Mouse (Mus musculus): Measurements from ENCODE around the gene Gm10639. TPM values are rescaled to one million over a fixed set of nuclear protein-coding genes. Genes with fewer than 3 reads are reported as not detected.
"Not testable (repeated sequence)": the region's sequence is repeated elsewhere in the genome, so short reads cannot be mapped to it uniquely, and the experiment has no call there.

The Gm10639 gene
- polyA plus RNA-seq, 1 experiment from 2014 or later, result not detected

- not testable (repeated sequence) for H3K27me3 ChIP-seq (ENCODE audit: control insufficient read depth, insufficient read depth, low read length); H3K4me2 ChIP-seq (ENCODE audit: low read length); H3K9ac ChIP-seq (replicated peaks; ENCODE audit: low read length); H3K4me3 ChIP-seq (replicated peaks; ENCODE audit: low read depth, low read length); H3K9me3 ChIP-seq (ENCODE audit: control insufficient read depth, low read length); H3K27ac ChIP-seq (replicated peaks; ENCODE audit: low read depth, low read length); H3K4me1 ChIP-seq (ENCODE audit: control insufficient read depth, insufficient read depth, low read length); H3K36me3 ChIP-seq (ENCODE audit: control insufficient read depth, insufficient read depth, low read length)
- DNase-seq, result peak; percentile 13
- ATAC-seq (ENCODE audit: low FRiP score, low TSS enrichment), result 0 out of 2 replicates have a peak, but pooled peaks have one; percentile 34
Observed at GRCm38 (mm10) chr9:78337050-78337449, 47.3 kb downstream of the Gm10639 start.

DNA sequence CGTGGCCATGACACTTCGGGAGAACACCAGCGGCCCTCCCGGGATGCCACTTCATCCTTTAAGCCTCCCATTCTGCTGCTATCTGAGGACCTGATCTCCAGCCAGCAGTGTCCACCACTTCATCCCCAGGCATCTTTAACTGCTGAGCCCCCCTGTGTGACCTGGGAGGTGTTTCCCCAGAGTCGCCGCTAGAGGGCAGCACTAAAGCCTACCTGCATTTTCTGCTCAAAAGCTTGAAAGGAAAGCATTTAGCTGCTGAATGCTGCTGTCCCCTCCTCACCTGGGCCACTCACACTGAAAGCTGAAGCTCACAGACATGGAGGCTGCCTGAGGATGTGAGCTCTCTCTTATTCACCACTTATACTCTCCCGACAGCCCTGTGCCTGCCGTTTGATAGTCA lies 50.6 kb downstream of the Gm10639 start:
- not testable (repeated sequence) for H3K4me2 ChIP-seq (ENCODE audit: low read length); H3K4me3 ChIP-seq (replicated peaks; ENCODE audit: low read depth, low read length); H3K9ac ChIP-seq (replicated peaks; ENCODE audit: low read length); H3K27me3 ChIP-seq (ENCODE audit: control insufficient read depth, insufficient read depth, low read length); H3K27ac ChIP-seq (replicated peaks; ENCODE audit: low read depth, low read length); ATAC-seq (ENCODE audit: low FRiP score, low TSS enrichment); H3K36me3 ChIP-seq (ENCODE audit: control insufficient read depth, insufficient read depth, low read length); H3K4me1 ChIP-seq (ENCODE audit: control insufficient read depth, insufficient read depth, low read length); H3K9me3 ChIP-seq (ENCODE audit: control insufficient read depth, low read length)
- 15% methylated on average over 8 of the region's 8 CpGs for WGBS
- DNase-seq, result peak; percentile 79

DNA sequence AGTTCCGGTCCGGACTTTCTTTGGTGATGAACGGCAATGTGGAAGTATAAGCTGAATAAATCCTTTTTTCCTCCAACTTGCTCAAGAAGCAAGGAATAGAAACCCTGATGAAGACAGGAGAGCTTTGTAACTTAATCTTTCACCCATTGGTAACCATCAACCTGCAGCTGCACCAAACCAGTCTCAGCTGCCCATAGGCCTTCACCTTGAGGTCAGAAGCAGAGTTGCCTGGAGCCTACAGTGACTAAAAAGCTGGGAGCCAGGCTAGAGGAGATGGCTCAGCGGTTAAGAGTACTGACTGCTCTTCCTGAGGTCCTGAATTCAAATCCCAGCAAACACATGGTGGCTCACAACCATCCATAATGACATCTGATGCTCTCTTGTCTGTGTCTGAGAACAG lies 52.8 kb downstream of the Gm10639 start:
- not testable (repeated sequence) for H3K9me3 ChIP-seq (ENCODE audit: control insufficient read depth, low read length); H3K4me3 ChIP-seq (replicated peaks; ENCODE audit: low read depth, low read length); H3K27ac ChIP-seq (replicated peaks; ENCODE audit: low read depth, low read length); H3K9ac ChIP-seq (replicated peaks; ENCODE audit: low read length); DNase-seq; H3K4me1 ChIP-seq (ENCODE audit: control insufficient read depth, insufficient read depth, low read length); H3K36me3 ChIP-seq (ENCODE audit: control insufficient read depth, insufficient read depth, low read length); H3K4me2 ChIP-seq (ENCODE audit: low read length); ATAC-seq (ENCODE audit: low FRiP score, low TSS enrichment); H3K27me3 ChIP-seq (ENCODE audit: control insufficient read depth, insufficient read depth, low read length)
- 85% methylated on average over 4 of the region's 4 CpGs for WGBS

DNA sequence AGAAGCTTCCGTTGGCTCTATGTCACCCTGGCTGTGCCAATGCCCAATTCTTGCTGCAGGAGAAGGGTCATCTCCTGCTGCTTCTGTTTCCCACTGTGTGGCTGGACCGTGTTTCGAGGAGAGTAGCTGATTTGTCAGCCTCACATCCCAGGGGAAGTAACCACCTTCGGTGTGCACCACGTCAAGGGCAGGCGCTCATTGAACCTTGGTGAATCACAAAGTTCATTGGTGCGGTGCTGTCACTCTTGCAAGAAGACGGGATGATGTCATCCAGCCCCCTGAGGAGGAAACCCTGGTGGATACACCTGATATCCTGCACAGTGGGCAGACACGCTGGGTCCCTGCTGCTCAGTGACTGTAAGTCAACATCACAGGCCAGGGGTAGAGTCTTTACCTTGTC lies 53.3 kb downstream of the Gm10639 start:
- not testable (repeated sequence) for H3K27me3 ChIP-seq (ENCODE audit: control insufficient read depth, insufficient read depth, low read length); H3K9ac ChIP-seq (replicated peaks; ENCODE audit: low read length); DNase-seq; H3K4me1 ChIP-seq (ENCODE audit: control insufficient read depth, insufficient read depth, low read length); H3K36me3 ChIP-seq (ENCODE audit: control insufficient read depth, insufficient read depth, low read length); H3K4me2 ChIP-seq (ENCODE audit: low read length); H3K9me3 ChIP-seq (ENCODE audit: control insufficient read depth, low read length); H3K27ac ChIP-seq (replicated peaks; ENCODE audit: low read depth, low read length); H3K4me3 ChIP-seq (replicated peaks; ENCODE audit: low read depth, low read length); ATAC-seq (ENCODE audit: low FRiP score, low TSS enrichment)
- WGBS, result 89% methylated on average over 9 of the region's 9 CpGs

GRCm38 (mm10) chr9:78345235-78345634 lies 55.5 kb downstream of the Gm10639 start:
- 67% methylated on average over 4 of the region's 4 CpGs for WGBS
- H3K4me3 ChIP-seq (replicated peaks; ENCODE audit: low read depth, low read length); H3K36me3 ChIP-seq (ENCODE audit: control insufficient read depth, insufficient read depth, low read length); H3K27ac ChIP-seq (replicated peaks; ENCODE audit: low read depth, low read length); DNase-seq; H3K4me1 ChIP-seq (ENCODE audit: control insufficient read depth, insufficient read depth, low read length); H3K27me3 ChIP-seq (ENCODE audit: control insufficient read depth, insufficient read depth, low read length); H3K9me3 ChIP-seq (ENCODE audit: control insufficient read depth, low read length); ATAC-seq (ENCODE audit: low FRiP score, low TSS enrichment); H3K4me2 ChIP-seq (ENCODE audit: low read length); H3K9ac ChIP-seq (replicated peaks; ENCODE audit: low read length): not testable (repeated sequence)

- DNase-seq (no peak), ATAC-seq (ENCODE audit: low FRiP score, low TSS enrichment) (no peak)
- H3K9me3 ChIP-seq (ENCODE audit: control insufficient read depth, low read length), result no peaks in the 10 kb centered on the region
- H3K27ac ChIP-seq (replicated peaks; ENCODE audit: low read depth, low read length), result no peak overlapping the region
- no peaks in the 10 kb centered on the region for H3K36me3 ChIP-seq (ENCODE audit: control insufficient read depth, insufficient read depth, low read length)
- no peak overlapping the region for H3K9ac ChIP-seq (replicated peaks; ENCODE audit: low read length)
- WGBS, result 76% methylated on average over 3 of the region's 3 CpGs
- H3K4me3 ChIP-seq (replicated peaks; ENCODE audit: low read depth, low read length), result no peak overlapping the region
- no peaks in the 10 kb centered on the region for H3K4me1 ChIP-seq (ENCODE audit: control insufficient read depth, insufficient read depth, low read length)
- H3K4me2 ChIP-seq (ENCODE audit: low read length), result no peak overlapping the region
- H3K27me3 ChIP-seq (ENCODE audit: control insufficient read depth, insufficient read depth, low read length), result no peaks in the 10 kb centered on the region
Observed at GRCm38 (mm10) chr9:78347004-78347403, 57.3 kb downstream of the Gm10639 start.

GRCm38 (mm10) chr9:78348206-78349004 lies 58.7 kb downstream of the Gm10639 start:
- H3K4me3 ChIP-seq (replicated peaks; ENCODE audit: low read depth, low read length); ATAC-seq (ENCODE audit: low FRiP score, low TSS enrichment); H3K36me3 ChIP-seq (ENCODE audit: control insufficient read depth, insufficient read depth, low read length); H3K27ac ChIP-seq (replicated peaks; ENCODE audit: low read depth, low read length); H3K27me3 ChIP-seq (ENCODE audit: control insufficient read depth, insufficient read depth, low read length); H3K9me3 ChIP-seq (ENCODE audit: control insufficient read depth, low read length); H3K4me2 ChIP-seq (ENCODE audit: low read length); DNase-seq; H3K9ac ChIP-seq (replicated peaks; ENCODE audit: low read length); H3K4me1 ChIP-seq (ENCODE audit: control insufficient read depth, insufficient read depth, low read length): not testable (repeated sequence)
- 80% methylated on average over 6 of the region's 6 CpGs for WGBS

DNA sequence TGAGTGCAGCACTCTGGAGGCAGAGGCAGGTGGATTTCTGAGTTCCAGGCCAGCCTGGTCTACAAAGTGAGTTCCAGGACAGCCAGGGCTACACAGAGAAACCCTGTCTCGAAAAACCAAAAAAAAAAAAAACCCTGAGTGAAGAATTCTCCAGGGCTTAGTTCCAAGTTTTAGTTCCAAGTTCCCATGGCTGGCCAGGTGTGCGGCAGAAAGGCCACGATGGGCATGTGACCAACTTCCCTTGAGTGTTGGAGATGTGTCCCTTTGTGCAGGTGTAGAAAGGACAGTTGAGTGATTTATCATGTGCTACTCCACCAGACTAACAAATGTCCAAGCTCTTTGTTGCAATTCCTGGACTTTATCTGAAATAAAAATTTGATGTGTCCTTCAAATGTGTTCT lies 59.4 kb downstream of the Gm10639 start:
- not testable (repeated sequence) for H3K36me3 ChIP-seq (ENCODE audit: control insufficient read depth, insufficient read depth, low read length); H3K9ac ChIP-seq (replicated peaks; ENCODE audit: low read length); H3K27me3 ChIP-seq (ENCODE audit: control insufficient read depth, insufficient read depth, low read length); H3K4me3 ChIP-seq (replicated peaks; ENCODE audit: low read depth, low read length); H3K27ac ChIP-seq (replicated peaks; ENCODE audit: low read depth, low read length); ATAC-seq (ENCODE audit: low FRiP score, low TSS enrichment); DNase-seq; H3K4me1 ChIP-seq (ENCODE audit: control insufficient read depth, insufficient read depth, low read length); H3K4me2 ChIP-seq (ENCODE audit: low read length); H3K9me3 ChIP-seq (ENCODE audit: control insufficient read depth, low read length)
- 77% methylated on average over 3 of the region's 3 CpGs for WGBS

DNA sequence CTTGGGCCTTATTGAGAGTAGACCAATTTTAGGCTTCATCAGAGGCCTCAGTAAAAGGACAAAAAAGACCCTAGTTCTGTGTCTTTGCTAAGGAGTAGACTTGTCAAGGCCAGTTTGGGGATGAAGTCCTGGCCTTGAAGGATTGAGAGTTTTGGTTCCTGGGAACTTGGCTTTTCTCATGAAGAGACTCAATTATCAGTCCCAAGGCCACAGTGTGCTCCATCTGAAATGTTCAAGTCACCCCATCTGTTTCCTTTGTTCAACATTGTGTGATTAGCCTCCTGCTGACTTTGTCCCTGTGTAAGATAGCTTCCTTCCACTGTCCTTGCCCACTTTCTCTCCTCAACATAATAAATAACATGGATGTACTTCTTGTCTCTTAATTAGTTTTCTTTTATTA lies 60.3 kb downstream of the Gm10639 start:
- not testable (repeated sequence) for ATAC-seq (ENCODE audit: low FRiP score, low TSS enrichment); H3K27ac ChIP-seq (replicated peaks; ENCODE audit: low read depth, low read length); H3K4me3 ChIP-seq (replicated peaks; ENCODE audit: low read depth, low read length); H3K36me3 ChIP-seq (ENCODE audit: control insufficient read depth, insufficient read depth, low read length); H3K4me1 ChIP-seq (ENCODE audit: control insufficient read depth, insufficient read depth, low read length); H3K9ac ChIP-seq (replicated peaks; ENCODE audit: low read length); H3K27me3 ChIP-seq (ENCODE audit: control insufficient read depth, insufficient read depth, low read length); DNase-seq; H3K9me3 ChIP-seq (ENCODE audit: control insufficient read depth, low read length); H3K4me2 ChIP-seq (ENCODE audit: low read length)
